Mouse (Mus musculus): ENCODE data around the gene Cyp46a1.

Gene Cyp46a1

DNA sequence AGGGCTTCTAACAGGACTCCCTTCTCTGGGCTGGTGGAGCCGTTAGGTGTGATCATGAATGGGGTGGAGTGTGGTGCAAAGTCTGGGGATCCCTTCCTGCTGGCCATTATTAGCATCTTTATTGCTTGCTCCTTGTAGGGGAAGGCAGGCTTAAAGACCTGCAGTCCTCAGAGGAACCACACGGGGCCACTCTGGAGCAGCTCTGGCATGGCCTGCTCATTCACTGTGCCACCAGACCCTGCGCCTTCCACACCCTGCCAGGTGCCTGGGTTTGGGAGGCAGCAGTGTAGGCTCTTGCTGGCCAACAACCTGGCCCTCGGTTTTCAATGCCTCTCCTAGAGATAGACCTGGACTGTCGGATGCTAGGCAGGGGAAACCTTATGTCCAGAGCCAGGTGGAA, 29.6 kb downstream of the Cyp46a1 start:
- peak; percentile 78 to 79 for DNase-seq (ENCODE audit: low spot score in 2 of 2)

GRCm38 (mm10) chr12:108365340-108365739, 31.2 kb downstream of the Cyp46a1 start:
- peak; percentile 60 to 73 for DNase-seq (ENCODE audit: low spot score in 2 of 2)

- no peak for DNase-seq (ENCODE audit: low spot score in 2 of 2)
Observed at GRCm38 (mm10) chr12:108365868-108366267, 31.7 kb downstream of the Cyp46a1 start.

DNA sequence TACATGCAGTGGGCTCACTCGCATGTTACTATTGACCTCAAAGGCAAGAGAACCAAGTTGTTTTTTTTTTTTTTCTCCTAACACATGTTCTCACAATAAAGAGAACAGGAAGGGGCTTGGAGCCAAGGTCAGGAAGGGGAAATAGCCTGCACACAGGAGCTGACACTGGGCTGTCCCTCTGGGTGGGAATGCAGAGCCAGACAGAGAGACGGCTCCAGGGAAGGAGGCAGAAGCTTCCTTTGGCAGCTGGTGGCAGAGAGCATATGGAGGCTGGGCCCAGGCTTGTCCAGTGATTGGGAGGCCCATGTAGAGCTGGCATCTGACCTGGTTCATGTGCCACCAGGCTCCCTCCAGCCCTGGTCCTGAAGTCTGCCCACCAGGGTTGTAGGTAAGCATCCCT, 33.7 kb downstream of the Cyp46a1 start:
- no peak for DNase-seq (ENCODE audit: low spot score in 2 of 2)

DNA sequence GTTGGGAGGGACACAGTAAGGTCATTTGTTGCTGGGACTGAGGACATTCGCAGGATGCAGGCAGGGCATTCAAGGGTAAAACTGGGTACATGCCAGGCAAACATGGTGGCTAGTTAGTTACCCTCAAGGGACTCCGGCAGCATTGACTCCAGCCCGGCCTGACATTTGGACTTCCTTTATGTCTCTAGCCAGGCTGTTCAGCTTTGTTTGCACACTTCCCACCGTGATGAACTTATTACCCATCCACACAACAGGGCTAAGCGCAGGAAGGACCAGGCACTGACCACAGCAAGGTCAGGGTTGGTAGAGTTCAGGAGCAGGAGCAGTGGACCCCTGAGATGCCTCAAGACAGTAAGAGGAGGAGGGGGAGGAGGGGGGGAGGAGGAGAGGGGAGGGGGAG, 34.7 kb downstream of the Cyp46a1 start:
- DNase-seq (ENCODE audit: low spot score in 2 of 2) = no peak

DNA sequence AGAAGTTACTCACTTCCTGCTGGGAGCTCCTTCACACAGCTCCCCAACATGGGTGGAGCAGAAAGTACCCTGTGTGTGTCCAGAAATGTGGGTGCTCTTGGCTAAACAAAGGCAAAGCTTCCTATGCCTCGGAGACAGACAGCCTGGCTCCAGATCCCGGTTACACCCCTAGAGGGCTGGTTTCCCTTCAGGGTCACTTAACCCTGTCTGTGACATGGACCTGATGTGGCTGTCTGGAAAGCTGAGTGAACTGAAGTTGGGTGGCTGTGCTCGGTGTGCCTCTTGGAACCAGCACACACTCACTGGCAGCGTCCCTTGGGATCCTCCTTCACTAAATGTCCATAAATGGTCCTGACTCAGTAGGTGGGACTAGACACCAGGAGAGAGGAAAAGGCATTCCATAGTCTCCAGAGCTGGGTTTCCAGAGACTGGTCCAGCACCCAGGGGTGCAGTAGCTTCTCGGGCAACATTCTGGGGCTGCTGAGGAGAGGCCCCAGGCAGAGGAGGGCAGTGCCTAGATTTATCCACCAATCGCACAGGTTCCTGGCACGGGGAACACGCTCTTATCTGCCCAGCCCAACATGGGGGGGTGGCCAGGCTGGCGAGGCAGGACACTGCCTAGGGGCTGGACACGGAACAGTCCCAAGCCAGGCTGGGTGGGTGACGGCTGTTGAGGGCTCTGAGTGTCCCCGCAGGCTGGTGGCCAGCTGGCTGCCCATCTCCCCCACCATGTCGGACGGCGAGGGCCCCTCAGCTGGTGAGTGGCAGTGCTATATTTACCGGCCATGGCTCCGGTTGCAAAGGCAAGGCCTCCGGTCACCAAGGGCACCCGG, 36.6 kb downstream of the Cyp46a1 start, which contains the start of gene Eml1:
Eml1 (plus strand) TSS at position 362 of the 833 bp plus-strand sequence.
- peak; percentile 35 to 38 for DNase-seq (ENCODE audit: low spot score in 2 of 2)

GRCm38 (mm10) chr12:108371429-108371765, 37.2 kb downstream of the Cyp46a1 start:
- DNase-seq (ENCODE audit: low spot score in 2 of 2) = no peak

DNA sequence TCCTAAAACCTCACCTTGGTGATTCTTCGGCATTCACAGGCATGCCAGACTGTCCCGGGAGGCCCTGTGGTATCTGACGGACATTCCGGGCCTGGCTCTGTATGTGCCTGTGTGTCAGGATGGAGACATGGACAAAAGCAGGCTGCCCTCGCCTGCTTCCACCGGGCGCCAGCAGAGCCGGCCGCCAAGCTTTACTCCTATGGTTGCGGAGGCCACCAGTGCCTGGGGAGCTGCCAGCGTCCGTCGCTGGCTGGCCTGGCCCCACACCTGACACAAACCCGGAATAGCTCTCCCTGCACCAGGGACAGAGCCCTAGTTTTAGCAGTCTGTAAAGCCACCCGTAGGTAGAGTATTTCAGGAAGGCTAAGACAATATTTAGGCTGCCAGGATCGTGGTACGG, 38.1 kb downstream of the Cyp46a1 start:
- DNase-seq (ENCODE audit: low spot score in 2 of 2) = no peak

- no peak for DNase-seq (ENCODE audit: low spot score in 2 of 2)
Observed at GRCm38 (mm10) chr12:108373611-108374010, 39.4 kb downstream of the Cyp46a1 start.

DNA sequence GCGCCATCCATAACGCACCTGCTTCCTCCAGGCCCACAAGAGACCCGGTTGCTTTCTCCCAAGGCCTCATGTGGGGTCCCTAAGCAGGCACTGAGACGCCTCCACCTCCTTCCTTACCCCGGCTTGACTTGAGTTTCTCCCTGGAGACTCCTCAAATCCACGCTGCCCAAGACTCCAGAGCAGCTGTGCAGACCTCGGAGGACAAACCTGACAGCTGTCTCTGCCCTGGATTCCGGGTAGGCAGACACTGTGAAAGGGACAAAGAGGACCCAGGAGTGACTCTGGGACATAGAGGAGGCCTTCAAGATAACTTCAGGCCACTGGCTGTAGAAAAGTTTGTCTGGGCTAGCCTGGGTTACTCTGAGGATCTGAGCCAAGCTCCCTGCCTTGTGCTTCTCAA, 40.5 kb downstream of the Cyp46a1 start:
- DNase-seq (ENCODE audit: low spot score in 2 of 2) = no peak

GRCm38 (mm10) chr12:108378379-108379133, 44.4 kb downstream of the Cyp46a1 start:
- DNase-seq (ENCODE audit: low spot score in 2 of 2) = no peak

GRCm38 (mm10) chr12:108386476-108387232, 52.5 kb downstream of the Cyp46a1 start:
- no peak for DNase-seq (ENCODE audit: low spot score in 2 of 2)

DNA sequence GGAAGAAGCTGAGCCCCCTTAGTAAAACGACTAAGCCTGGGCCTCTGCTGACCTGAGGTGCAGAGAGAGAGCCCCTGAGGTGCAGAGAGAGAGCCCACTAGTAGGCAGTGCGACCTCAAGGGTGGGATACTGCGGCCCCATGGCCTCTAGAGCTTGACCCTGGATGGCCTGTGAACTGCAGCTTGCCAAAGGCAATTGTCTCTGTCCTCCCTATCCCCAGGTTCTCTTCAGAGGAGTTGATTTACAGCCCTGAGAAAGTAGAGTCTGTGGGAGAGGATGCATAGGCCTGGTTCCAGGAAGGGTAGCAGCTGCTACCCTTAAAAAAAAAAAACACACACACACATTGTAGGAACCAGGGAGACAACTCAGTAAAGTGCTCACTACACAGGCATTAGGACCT, 55.5 kb downstream of the Cyp46a1 start:
- no peak for DNase-seq (ENCODE audit: low spot score in 2 of 2)

GRCm38 (mm10) chr12:108392254-108393044, 58.3 kb downstream of the Cyp46a1 start:
- DNase-seq (ENCODE audit: low spot score in 2 of 2) = no peak

DNA sequence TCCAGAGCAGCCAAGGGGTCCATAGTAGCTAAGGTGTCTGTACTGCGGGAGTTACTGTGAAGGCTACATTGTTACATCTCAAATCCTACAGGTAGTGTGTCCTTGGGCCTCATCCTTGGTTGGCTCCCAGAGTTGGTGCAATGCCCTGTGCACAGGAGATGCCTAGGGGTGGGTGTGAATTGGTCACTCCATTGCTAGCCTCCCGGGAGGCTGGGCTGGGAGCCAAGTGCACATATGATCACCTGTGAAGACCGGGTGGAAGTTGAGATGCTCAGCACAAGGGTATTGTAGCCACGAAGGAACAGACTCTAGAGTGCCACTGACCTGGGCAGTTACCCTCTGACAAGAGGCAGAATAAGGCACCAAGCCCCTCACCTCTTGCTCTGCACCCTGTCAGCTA, 58.9 kb downstream of the Cyp46a1 start:
- DNase-seq (ENCODE audit: low spot score in 2 of 2) = no peak

DNA sequence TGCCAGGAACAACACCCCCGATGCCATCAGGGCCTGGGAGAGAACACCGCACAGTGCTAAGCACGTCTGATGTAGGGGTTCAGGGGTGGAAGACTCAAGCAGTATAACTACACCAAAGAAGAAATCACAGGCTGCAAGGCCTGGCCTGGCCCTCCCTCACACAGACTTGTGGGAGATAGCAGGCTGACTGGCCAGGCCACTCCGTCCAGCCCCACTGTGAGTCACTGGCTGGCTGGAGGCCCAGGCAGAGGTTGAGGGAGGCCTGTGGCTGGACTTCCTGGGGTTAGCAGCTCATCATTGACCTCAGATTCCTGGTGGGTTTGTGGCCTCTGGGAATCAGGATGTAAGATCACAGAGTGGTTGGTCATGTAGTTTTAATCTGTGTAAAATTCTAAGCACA, 59.5 kb downstream of the Cyp46a1 start:
- DNase-seq (ENCODE audit: low spot score in 2 of 2) = peak; percentile 81 to 92

- DNase-seq (ENCODE audit: low spot score in 2 of 2) = no peak
Observed at GRCm38 (mm10) chr12:108394534-108395284, 60.5 kb downstream of the Cyp46a1 start.

DNA sequence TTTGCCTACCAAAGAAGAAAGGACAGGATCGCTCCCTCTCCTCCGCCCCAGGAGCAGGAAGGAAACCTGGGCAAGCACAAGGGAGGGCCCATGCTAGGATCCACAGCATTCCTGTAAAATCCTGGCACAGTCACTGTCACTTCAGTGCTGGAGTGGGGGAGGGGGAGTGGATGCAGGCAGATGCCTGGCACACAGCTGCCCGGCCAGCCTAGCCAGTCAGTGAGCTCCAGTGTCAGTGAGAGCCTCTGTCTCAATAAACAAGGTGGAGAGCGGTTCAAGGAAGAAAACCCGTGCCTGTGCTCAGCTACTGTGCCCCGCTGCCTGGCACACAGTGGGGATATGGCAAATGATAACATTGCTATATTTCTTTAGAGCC, 61.1 kb downstream of the Cyp46a1 start:
- no peak for DNase-seq (ENCODE audit: low spot score in 2 of 2)

DNA sequence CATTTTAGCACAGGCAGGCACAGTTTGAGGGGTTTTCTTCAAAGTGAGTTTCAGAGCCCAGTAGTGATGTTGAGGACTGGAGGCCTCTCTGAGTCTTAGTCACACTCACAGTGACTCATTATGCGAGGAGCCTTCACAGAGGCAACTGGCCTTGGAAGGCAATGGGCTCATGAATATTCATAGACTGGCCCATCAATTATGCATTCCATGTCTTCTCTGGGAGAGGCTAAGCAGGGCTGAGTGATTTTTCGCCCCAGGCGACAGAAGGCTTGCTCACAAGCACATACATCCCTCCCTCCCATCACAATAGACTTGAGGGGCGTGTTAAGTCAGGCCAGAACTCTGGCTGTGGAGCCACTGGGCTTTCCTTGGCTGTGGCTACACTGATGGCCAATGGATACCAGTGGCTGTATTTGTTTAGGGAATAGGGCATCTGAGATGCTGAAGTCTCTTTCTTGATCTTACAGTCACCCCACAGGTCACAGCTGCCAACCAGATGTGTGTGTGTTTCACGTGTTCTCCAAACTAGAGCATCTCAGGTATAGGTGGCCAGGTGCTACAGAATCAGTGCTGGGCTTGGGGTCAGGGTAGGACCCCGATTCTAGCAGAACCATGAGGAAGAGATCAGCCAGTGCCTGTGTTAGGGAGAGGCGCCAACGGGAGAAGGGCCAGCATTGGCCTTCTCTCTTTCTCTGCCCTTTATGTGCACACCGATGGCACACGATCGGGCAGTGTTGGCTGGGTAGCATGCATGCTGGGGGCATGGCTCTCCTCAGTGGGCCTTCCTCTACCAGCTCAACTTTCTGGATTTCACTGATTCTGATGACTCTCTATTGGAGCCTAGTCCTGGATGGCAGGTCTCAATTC, 62.1 kb downstream of the Cyp46a1 start:
- no peak for DNase-seq (ENCODE audit: low spot score in 2 of 2)

DNA sequence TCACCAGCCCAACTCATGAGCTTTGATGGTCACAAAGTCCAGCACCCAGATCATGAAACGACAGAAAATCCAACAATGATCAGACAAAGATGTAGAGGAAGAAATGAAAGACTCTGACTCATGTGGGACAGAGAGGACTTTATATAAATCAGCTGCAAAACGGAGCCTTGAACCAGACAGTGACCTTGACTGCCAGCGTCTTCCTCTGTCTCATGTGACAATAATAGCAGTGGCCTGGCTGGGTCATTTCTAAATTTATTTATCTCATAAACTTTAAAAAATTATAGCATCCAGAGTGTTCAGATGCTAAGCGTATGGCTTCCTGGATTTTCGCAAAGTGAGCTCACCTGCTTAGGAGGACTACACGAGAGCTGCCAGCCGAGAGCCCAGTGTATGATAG, 64.5 kb downstream of the Cyp46a1 start:
- DNase-seq (ENCODE audit: low spot score in 2 of 2) = no peak

All from urinary bladder, postnatal 36 days (tissue).